Mouse (Mus musculus): ENCODE results near the gene Zfp157. TPM values are rescaled to one million over a fixed set of nuclear protein-coding genes. Genes with fewer than 3 reads are reported as not detected.

Zfp157 gene
- total and polyA plus RNA-seq, 2 experiments = 1.4 to 5.6 TPM

Other genes starting within 250 kb of the Zfp157 start
- 1.0 and 1.1 TPM in 2 replicates for gene Mblac1, start 247.2 kb upstream of the Zfp157 start, total RNA-seq (2014; rRNA removed)
- 2.1 and 2.7 TPM in 2 replicates for gene Mblac1, start 247.2 kb upstream of the Zfp157 start, polyA plus RNA-seq (2012; rRNA removed)
- gene Nxpe5, start 215.6 kb upstream of the Zfp157 start, total RNA-seq (2014; rRNA removed) = not detected in 2 replicates
- 0.04 and 0.07 TPM in 2 replicates for gene Nxpe5, start 215.6 kb upstream of the Zfp157 start, polyA plus RNA-seq (2012; rRNA removed)
- 99.9 and 105 TPM in 2 replicates for gene Lamtor4, start 186.0 kb upstream of the Zfp157 start, total RNA-seq (2014; rRNA removed)
- 177 and 206 TPM in 2 replicates for gene Lamtor4, start 186.0 kb upstream of the Zfp157 start, polyA plus RNA-seq (2012; rRNA removed)
- gene BC037034, start 177.4 kb upstream of the Zfp157 start, total RNA-seq (2014; rRNA removed) = 3.1 and 3.2 TPM in 2 replicates
- gene BC037034, start 177.4 kb upstream of the Zfp157 start, polyA plus RNA-seq (2012; rRNA removed) = 16.8 and 24.1 TPM in 2 replicates
- gene Gal3st4, start 168.6 kb upstream of the Zfp157 start, total RNA-seq (2014; rRNA removed) = not detected in 2 replicates
- not detected in 2 replicates for gene Gal3st4, start 168.6 kb upstream of the Zfp157 start, polyA plus RNA-seq (2012; rRNA removed)
- gene Gm43720, start 161.5 kb upstream of the Zfp157 start, total RNA-seq (2014; rRNA removed) = not detected in 2 replicates
- gene Gm43720, start 161.5 kb upstream of the Zfp157 start, polyA plus RNA-seq (2012; rRNA removed) = not detected in 2 replicates
- 0.09 TPM in 1 of 2 replicates, not detected in the other for gene Gpc2, start 161.5 kb upstream of the Zfp157 start, total RNA-seq (2014; rRNA removed)
- gene Gpc2, start 161.5 kb upstream of the Zfp157 start, polyA plus RNA-seq (2012; rRNA removed) = 0.15 and 0.18 TPM in 2 replicates
- 0.07 and 0.09 TPM in 2 replicates for gene Stag3, start 161.2 kb upstream of the Zfp157 start, total RNA-seq (2014; rRNA removed)
- 0.09 TPM in 1 of 2 replicates, not detected in the other for gene Stag3, start 161.2 kb upstream of the Zfp157 start, polyA plus RNA-seq (2012; rRNA removed)
- 0.92 and 0.94 TPM in 2 replicates for gene Pvrig, start 99.5 kb upstream of the Zfp157 start, total RNA-seq (2014; rRNA removed)
- 0.25 and 0.50 TPM in 2 replicates for gene Pvrig, start 99.5 kb upstream of the Zfp157 start, polyA plus RNA-seq (2012; rRNA removed)
- gene 1700123K08Rik, start 123.2 kb downstream of the Zfp157 start, total RNA-seq (2014; rRNA removed) = not detected in 2 replicates
- not detected in 2 replicates for gene 1700123K08Rik, start 123.2 kb downstream of the Zfp157 start, polyA plus RNA-seq (2012; rRNA removed)
- gene Zfp68, start 178.3 kb downstream of the Zfp157 start, total RNA-seq (2014; rRNA removed) = 14.5 and 15.3 TPM in 2 replicates
- gene Zfp68, start 178.3 kb downstream of the Zfp157 start, polyA plus RNA-seq (2012; rRNA removed) = 3.3 TPM in 2 replicates
- 6.3 and 7.2 TPM in 2 replicates for gene A430033K04Rik, start 181.4 kb downstream of the Zfp157 start, total RNA-seq (2014; rRNA removed)
- gene A430033K04Rik, start 181.4 kb downstream of the Zfp157 start, polyA plus RNA-seq (2012; rRNA removed) = 0.99 and 1.4 TPM in 2 replicates